Mouse (Mus musculus): ENCODE measurements around the gene Bhmt2.

- TF ChIP-seq CTCF (IDR thresholded peaks at IDR 0.05; ENCODE audit: borderline replicate concordance, insufficient read depth, low read depth, low read length), result no peak
- no peak for TF ChIP-seq POLR2A (IDR thresholded peaks at IDR 0.05; ENCODE audit: borderline replicate concordance, insufficient read depth, low read length)
These were observed 34.5 kb downstream of the Bhmt2 start for GRCm38 (mm10) chr13:93639636-93640035.
